Mouse (Mus musculus) left cerebral cortex, adult 2 months (tissue): ENCODE data around the gene Crebrf. TPM values are rescaled to one million over a fixed set of nuclear protein-coding genes. Genes with fewer than 3 reads are reported as not detected.

ENCODE experiments used
- DNase-seq, 2 experiments: peaks; one replicate each; pipeline ENCODE4 v3.0.0; 2021 to 2022; ENCODE audit warnings: low spot score in 2 of 2, mixed read lengths in 1 of 2; ENCODE audit errors: extremely low spot score in 1 of 2
- H3K27ac ChIP-seq: fragments of 200-600 bp; 2 replicates; pipeline ENCODE4 v1.8.1; 2022
- H3K4me3 ChIP-seq: fragments of 200-600 bp; 2 replicates; pipeline ENCODE4 v1.8.1; 2022
- CTCF ChIP-seq: fragments of 200-600 bp; IDR thresholded peaks from 2 replicates; pipeline ENCODE4 v1.8.1; 2022; ENCODE audit warnings: antibody characterized with exemption, mild to moderate bottlenecking, moderate library complexity
- intact Hi-C: fragments of 180-260 bp; cut with DNase I; formaldehyde crosslinking; loops from one replicate; pipeline ENCODE4 v1.15.1; 2025
- total RNA-seq, 2 experiments: library from RNA; stranded (reverse); gene quantifications; 2 replicates each; pipeline ENCODE4 v1.2.3; 2021

Crebrf gene
- total RNA-seq, 2 experiments from 2014 or later = 150 TPM

DNA sequence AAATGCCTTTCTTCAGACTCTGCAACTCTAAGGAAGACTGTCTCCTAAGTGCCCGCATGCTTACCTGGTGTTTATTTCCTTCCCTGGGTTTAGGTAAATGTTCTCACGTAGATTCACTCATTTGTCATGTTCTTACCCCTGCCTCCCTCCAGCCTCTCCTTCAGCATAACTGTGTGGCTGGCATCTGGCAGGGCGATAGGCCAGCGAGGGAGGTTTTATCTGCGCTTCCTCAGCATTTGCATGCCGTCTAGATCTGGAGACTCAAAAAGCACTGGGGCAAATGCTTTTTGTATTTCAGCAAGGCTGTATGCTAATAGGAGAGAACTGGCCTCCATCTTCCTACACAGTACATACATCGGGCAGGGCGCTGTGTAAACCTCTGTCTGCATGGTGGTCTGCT, 69.1 kb downstream of the Crebrf start:
- H3K27ac ChIP-seq = no peak overlapping the region
- no peak for TF ChIP-seq CTCF
- intact Hi-C loops = loop anchor here (5.0 kb wide), 3 partner anchors 67 to 322 kb away; partner anchors contain the start of genes Atp6v0e and Crebrf
- H3K4me3 ChIP-seq = no peak overlapping the region
- DNase-seq = no peak

DNA sequence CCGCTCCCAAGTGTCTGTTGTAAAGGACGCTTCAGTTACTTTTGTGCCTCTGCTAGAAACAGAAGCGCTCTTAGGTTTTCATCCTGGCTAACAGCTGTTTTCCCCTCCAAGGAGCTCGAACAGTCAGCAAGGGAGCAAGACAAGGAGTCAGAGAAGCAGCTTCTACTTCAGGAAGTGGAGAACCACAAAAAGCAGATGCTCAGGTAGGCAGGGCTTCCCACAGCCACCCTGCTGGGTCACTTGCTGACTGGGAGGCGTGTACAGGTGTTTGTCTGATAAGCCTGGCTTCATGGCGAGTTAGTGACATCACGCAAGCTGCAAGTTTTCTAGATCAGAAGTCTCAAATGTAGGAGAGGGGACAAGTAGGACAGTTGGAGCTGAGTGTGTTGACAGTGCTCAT, 71.1 kb downstream of the Crebrf start:
- TF ChIP-seq CTCF = no peak
- intact Hi-C loops = no loop called here
- H3K4me3 ChIP-seq = no peak overlapping the region
- DNase-seq = no peak
- H3K27ac ChIP-seq = no peak overlapping the region

DNA sequence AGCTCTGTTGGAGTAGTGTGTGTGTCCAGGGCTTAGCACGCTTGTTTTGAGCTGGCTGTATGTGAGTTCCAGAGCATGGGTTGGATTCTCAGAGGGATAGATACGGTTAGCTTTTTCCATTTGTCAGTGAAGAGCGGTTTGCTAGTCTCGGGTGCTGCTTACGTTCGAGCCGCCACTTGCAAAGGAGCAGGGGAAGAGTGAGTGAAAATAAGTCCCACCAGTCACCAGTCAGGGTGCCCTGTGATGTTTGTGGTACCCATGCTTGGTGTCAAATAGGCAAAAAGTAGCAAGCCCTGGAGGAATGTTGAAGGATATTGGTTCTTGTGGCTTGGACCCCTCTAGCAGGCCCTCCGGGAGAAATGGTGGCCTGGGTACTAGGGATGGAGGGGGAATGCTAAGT, 73.5 kb downstream of the Crebrf start:
- Histone ChIP-seq H3K27ac (no peak overlapping the region), H3K4me3 (no peak overlapping the region)
- TF ChIP-seq CTCF = no peak
- intact Hi-C loops = no loop called here
- DNase-seq = no peak

DNA sequence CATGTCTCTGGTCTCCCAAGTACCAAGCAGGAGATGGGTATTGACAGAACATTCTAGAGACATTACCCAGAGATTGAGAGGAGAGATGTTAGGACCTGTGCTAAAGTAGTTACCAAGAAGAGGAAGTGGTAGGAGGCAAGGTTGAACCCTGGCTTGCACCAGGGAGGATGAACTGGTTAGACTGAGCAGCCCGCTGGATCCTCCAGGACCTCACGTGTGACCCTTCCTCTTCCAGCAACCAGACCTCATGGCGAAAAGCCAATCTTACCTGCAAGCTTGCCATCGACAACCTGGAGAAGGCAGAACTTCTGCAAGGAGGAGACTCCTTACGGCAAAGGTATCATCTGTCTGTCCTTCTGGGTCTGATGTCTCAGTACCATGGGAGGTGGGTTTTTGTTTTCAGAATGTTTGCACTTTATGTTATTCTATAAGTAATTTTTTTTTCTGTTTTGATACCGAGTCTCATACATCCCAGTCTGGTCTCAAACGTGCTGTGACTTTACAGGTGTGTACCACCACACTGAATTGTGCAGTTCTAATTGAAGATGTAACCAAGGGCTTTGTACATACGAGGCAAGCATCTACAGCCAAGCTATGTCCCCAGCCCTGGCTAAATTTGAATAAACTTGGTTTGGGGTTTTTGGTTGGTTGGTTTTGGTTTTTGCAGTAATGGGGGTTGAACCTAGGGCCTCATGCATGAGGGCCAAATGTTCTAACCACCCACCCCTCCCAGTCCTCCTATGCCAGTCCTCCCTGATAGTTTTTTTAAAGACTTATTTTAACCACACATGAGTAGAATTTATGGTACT, 74.2 kb downstream of the Crebrf start:
- TF ChIP-seq CTCF = no peak
- intact Hi-C loops = no loop called here

GRCm38 (mm10) chr17:26790269-26791214, 75.1 kb downstream of the Crebrf start:
- no peak for TF ChIP-seq CTCF
- Histone ChIP-seq H3K27ac (peak overlapping the region; percentile 61; the same call in 1 of the 2 replicates), H3K4me3 (no peak overlapping the region)
- DNase-seq = no peak
- intact Hi-C loops = no loop called here

More for the DNA sequence above, 74.2 kb downstream of the Crebrf start:
- Histone ChIP-seq H3K4me3 (no peak overlapping the region), H3K27ac (no peak overlapping the region)
- no peak for DNase-seq

GRCm38 (mm10) chr17:26791580-26791979, 76.1 kb downstream of the Crebrf start:
- peak; percentile 22 to 43 for DNase-seq
- peak overlapping the region; percentile 61; the same call in 1 of the 2 replicates for H3K27ac ChIP-seq

GRCm38 (mm10) chr17:26792096-26792495, 76.6 kb downstream of the Crebrf start:
- intact Hi-C loops = no loop called here
- Histone ChIP-seq H3K4me3 (no peak overlapping the region), H3K27ac (peak overlapping the region; percentile 42; the same call in 1 of the 2 replicates)
- TF ChIP-seq CTCF = no peak
- no peak for DNase-seq

More at GRCm38 (mm10) chr17:26791580-26791979, 76.1 kb downstream of the Crebrf start:
- peak; percentile 19 for TF ChIP-seq CTCF
- intact Hi-C loops = no loop called here
- no peak overlapping the region for H3K4me3 ChIP-seq

GRCm38 (mm10) chr17:26793068-26793765, 77.8 kb downstream of the Crebrf start:
- H3K4me3 ChIP-seq = no peak overlapping the region
- H3K27ac ChIP-seq = no peak overlapping the region
- intact Hi-C loops = no loop called here
- TF ChIP-seq CTCF = no peak
- DNase-seq = no peak

DNA sequence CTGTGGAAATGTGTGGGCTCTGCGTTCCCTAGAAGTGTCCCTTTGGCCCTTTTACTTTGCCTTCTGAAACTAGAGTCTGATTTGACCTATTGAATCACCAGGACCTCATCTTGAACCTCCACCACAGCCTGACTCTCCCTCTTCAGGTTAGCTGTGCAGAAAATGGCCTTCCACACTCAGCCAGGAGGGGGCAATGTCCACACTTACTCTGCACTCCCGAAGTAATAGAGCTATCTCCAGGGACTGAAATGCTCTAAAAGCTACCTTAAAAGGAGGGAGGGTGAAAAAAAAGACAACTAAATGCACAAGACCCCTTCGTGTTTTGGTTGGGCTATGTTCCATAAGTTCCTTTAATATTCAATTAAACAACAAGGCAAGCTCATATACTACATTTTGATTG, 79.3 kb downstream of the Crebrf start:
- peak; percentile 38 to 42 for DNase-seq
- TF ChIP-seq CTCF = peak; percentile 75
- Histone ChIP-seq H3K27ac (no peak overlapping the region), H3K4me3 (no peak overlapping the region)
- intact Hi-C loops = loop anchor here (2.0 kb wide), 1 partner anchor 90 kb away; no protein-coding TSS in a partner anchor

GRCm38 (mm10) chr17:26795386-26795785, 79.9 kb downstream of the Crebrf start:
- H3K27ac ChIP-seq = no peak overlapping the region
- intact Hi-C loops = loop anchor here (2.0 kb wide), 1 partner anchor 89 kb away; no protein-coding TSS in a partner anchor
- H3K4me3 ChIP-seq = no peak overlapping the region
- TF ChIP-seq CTCF = no peak
- DNase-seq = no peak

- no peak for DNase-seq
- no peak for TF ChIP-seq CTCF
- no peak overlapping the region for H3K27ac ChIP-seq
- no peak overlapping the region for H3K4me3 ChIP-seq
- intact Hi-C loops = no loop called here
Measured at GRCm38 (mm10) chr17:26797379-26798128, 82.1 kb downstream of the Crebrf start.
